Mouse (Mus musculus): Measurements from ENCODE around the gene Slit1. TPM values are rescaled to one million over a fixed set of nuclear protein-coding genes. Genes with fewer than 3 reads are reported as not detected.

Slit1 gene
- total RNA-seq (2021), result 6.5 and 7.2 TPM in 2 replicates
- long read RNA-seq, experiment 1, partial matches to known transcripts, result 6 of 10 reads
- long read RNA-seq, experiment 1, other reads (novel, unspliced or antisense), result 4 of 10 reads
- long read RNA-seq, experiment 2, partial matches to known transcripts, result 0 of 5 reads
- long read RNA-seq, experiment 2, other reads (novel, unspliced or antisense), result 5 of 5 reads

DNA sequence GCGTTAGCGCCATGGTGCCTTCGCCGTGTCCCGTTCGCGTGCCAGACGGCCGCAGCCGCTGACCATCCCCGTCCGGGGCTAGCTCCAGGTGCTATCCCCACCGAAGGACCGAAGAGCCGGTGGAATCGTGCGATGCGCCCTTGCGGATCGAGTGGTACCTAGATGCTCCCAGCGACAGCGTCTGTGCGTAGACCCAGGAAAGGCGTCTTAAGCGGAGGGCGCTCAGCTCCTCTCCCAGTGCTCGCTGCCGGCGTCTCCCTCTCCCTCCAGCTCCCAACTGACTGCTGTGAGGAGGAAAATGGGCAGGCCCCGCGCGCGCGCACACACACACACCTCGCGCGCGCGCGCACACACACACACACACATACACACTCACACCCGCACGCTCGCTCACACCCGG is at the start of gene Slit1:
Gene Slit1, minus strand, starts transcription at position 270 of the 400 bp plus-strand sequence.
- DNase-seq, result peak; percentile 30

DNA sequence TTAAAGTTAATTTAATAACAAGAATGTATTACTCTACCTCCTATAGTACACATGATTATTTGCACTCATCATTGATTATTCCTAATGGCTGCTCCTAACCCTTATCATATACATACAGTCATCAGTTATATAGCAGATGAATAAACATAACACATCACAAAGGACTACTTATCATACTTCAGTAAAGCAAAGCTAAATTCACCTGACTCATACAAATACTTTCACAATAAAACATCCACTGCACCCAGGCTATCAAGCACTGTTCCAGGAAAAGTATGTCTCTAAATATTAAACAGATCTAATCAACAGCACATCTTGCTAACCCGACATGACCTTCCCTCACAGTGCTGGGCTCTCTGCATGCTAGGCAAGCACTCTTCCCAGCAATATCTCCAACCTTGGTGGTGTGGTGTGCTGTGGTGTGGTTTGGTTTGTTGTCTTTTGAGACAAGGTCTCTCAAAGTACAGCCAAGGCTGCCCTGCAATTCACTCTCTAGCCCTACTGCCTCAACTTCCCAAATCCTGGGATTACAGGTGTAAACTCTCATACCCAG is 49.5 kb upstream of the Slit1 start:
- no peak for DNase-seq

DNA sequence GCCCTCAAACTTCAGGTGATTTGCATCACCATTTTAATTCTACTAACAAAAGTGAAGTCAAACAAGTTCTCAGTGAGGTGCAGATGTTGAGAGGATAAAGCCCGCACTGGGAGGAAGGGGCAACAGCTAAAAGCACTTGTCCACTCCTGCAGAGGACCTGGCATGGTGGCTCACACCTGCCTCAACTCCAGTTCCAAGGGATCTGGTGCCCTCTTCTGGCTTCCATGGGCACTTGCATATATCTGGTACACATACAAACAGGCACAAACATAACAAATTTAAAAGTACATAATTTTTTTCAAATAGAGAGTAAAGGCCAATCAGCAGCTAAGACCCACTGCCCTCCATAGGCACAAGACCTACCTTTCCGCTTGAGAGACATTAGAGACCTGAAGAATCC is 47.9 kb upstream of the Slit1 start:
- no peak for DNase-seq

DNA sequence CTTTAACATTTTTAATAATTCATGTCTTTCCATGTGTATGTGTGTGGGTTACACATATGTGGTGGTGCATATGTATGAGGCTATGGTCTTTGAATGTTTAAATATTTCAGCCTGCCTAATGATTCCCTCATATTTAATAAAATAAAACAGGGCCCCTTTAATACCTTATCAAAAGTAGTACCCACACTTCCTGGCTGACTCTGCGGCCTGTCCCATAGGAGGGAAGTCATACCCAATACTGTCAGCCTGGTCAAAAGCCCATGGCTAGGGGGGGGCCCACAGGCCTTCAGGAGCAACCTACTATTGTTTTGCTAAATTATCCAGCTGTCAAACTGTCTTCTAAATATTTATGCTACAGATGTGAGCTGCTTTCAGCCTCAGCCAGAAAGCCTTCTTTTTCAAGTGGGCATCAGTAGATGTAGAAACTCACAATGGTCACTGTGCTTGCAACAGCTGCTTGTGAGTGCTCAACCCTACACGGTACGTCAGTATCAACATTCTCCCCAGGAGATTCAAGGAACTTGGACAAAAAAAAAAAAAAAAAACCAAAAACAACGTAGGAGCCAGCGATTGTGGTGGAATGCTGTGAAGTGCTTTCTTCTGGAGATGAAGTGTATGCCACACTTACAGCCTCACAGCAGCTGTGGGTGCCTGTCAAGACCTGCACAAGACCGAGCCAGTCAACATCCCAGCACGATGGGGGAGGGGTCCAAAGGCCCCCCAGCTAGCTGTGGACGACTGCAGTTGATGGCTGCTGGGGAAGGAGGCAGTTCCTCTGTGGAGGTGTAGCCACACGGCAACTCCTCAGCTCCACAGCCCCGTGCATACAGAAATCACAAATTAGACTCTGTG is 45.9 kb upstream of the Slit1 start:
- DNase-seq, result no peak

DNA sequence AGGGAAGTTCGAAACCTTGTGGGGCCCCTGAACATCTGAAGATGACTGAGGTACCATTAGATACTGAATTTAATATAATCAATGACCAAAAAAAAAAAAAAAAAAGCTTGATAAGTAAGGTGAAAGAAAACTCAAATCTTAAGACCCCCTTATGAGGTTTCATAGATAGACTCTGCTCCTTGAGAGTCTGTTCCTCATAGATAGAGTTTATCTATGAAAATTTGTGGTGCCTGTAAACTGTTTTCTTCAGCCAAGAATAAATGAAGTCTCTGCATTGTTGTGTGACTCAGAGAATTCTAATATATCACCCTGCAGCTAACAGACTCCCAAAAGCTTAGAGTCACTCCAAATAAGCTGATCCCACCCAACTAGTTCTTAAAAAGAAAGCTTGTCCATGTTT is 43.4 kb upstream of the Slit1 start:
- no peak for DNase-seq

DNA sequence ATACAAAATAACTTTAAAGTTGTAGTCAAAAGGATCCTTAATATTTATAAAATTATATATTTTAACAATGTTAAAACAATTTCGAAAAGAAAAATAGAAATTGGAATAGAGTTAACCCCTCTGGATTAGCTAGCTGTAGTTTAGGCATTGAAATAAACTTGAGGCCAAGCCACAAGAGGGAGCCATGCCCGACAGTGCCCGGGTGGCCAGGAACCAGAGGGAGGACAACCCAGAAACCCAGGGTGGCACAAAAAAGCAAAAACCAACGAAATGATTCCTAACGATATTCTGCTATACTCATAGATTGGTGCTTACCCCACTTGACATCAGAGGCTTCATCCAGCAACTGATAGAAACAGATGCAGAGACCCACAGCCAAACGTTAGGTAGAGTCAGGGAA is 34.0 kb upstream of the Slit1 start:
- peak; percentile 40 for DNase-seq

DNA sequence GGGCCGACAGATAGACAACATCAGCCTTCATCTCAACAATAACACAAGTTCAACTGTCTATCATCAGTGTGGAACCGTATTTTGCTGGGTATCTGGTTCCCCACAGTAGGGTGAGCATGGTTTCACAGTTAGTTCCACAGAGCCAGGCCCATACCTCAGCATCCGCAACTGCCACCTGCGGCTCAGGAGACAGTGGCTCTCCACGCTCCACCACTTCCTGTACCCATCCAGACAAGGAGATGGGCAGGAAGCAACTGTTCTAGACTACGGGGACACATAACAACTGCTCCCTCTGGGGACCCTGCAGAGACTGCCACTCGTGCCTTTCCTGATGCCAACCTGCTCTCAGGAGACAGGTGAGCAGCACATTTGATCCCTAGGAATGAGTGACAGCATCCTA is 25.2 kb upstream of the Slit1 start:
- DNase-seq, result no peak

DNA sequence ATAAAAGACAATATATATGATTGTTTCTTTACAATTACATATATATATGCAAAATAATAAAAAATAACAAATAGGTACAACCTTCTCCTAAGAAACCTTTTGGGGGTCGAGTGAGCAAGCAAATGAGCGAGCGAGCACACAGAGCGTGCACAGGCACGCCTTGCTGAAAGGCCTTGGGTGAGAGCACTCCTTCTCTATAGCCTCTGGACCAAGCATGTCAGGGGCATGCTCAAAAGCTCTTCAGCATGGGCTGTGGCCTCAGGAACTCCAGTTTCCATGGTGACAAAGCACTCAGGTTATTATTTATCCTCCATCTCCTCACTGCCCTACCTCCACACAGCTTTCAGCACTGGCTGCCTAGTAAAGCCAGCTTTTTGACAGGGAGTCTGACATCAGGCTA is 23.2 kb upstream of the Slit1 start:
- no peak for DNase-seq

DNA sequence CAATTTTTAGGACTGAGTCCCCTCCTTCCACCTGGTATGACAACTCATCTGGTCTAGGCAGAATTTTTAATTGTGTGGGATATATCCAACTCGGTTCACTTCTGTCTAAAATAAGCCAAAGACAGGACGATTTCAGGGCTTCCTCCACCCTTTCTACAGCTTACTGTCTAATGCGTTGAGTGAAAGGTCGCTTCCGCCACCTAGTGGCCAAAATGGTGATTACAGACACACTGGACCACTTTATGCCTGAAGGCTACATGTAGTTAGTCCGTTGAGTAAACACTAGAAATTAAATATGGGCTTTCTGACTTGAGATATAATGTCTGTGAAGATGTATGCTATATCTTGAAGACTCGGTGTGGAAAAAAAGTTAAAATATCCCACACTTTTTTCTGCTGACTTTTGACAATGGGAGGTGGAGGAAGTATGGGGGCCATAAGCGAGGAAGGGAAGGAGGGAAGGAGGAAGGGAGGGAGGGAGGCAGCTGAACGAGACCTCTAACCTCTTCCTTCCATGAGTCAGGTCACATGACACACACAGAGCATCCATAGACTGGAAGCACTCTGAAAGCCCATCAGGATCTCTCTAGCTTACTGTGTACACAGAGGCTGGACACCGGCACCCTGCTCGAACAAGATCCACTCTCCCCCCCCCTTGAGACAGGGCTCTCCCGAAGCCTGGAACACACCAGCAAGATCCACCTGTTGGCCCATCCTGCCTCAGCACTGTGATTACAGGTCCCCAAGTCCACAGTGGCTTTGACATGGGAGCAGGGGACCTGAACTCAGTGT is 20.6 kb upstream of the Slit1 start:
- DNase-seq, result peak; percentile 91

DNA sequence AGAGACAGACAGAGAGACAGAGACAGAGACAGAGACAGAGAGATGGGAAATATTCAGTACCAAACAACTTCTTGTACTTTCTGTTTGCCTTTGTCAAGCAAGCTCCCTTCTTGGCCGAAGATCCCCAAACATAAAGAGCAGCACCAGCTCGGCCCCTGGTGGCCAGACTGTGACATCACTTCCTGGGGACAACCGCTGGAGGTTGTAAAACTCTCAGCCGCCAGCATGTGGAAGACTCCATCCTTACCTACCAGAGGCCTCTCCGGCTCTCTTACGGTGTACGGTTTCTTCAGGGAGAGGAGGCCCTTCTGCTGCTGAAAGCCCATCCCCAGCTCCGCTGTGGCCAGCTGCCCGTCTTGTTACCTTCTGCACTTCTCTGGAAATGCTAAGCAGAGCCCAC is 18.1 kb upstream of the Slit1 start:
- DNase-seq, result peak; percentile 58

DNA sequence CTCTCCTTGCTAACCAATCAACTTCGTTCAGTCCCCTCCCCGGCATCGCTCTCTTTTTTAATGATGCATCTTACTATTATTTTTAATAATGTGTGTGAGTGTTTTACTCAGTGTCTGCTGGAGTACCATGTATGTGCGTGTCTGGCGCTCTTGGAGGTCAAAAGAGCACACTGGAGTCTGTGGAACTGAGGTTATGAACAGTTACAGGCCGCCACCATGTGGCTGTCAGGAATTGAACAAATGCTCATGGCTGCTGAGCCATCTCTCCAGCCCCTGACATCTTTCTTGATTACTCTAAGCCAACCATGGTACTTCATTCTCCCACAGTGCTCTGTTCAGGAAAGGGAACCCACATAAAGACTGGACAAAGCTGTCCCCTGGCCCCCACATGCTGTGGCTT is 16.3 kb upstream of the Slit1 start:
- DNase-seq, result peak; percentile 49

DNA sequence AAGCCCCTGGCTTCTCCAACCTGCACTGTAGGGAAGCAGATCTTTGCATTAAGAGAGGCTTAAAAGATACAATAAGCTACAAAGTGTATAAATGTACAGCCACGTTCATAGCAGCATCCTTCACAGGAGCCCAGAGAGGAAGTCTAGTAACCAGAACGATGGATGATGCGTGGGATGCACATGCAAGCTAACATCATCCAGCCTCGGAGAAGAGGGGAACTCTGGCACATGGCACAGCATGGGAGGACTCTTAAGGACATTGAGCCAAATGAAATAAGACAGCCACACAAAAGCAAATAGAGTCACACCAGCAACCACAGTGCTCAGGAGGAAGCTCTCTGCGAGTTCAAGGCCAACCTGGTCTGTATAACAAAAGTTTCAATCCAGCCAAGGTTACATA is 15.8 kb upstream of the Slit1 start:
- DNase-seq, result no peak

DNA sequence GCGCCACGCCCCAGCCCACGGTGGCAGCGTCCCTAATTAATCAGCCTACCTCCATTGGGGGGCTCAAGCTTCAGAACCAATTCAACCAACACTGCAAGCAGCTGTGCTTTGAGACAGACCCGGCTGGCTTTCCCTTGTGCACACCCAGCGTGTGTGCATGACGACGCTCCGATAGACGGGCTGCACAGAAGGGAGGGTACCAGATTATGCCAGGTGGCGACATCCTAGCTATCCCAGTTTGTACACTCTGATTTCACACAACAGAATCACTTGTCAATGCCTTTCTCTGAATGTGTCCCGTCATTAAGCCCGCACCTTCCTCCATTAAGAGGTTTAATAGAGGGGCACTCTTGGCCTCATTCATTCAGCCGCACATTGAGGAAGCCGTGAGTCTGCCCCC is 11.3 kb upstream of the Slit1 start:
- no peak for DNase-seq

DNA sequence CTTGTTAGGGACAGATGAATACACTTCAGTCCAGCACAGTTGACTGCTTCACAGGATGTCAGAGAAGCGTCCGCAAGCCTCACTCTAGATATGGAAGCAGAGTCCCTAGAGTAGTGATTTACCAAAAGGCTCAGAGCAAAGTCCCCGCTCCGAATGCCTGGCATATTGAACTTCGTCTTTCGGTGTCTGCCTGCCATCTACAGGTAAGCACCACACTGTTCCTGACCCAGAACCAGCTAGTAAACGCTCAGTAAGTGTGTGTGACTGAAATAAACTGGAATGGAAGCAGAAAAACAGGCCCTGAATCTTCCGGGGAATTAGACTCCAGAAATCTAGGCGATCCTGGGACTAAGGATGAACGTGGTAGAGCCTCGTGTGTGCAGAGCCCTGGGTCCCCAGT is 8.4 kb upstream of the Slit1 start:
- DNase-seq, result no peak

DNA sequence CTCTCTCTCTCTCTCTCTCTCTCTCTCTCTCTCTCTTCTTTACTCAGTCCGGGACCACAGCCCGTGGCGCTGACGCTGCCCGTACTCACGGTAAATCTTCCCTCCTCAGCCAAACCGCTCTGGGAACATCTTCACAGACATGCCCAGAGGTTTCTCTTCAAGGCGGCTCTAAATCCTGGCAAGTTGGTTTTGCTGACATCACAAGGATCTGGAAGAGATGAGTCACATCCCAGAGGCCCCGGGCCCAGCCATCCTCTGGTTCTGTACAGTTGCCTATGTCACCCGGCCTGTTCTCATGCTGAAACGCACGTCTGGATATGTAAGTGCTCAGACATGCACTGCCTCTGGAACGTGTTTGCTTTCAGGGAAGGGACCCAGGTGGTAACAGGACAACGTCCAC is 4.0 kb upstream of the Slit1 start:
- DNase-seq, result peak; percentile 24

DNA sequence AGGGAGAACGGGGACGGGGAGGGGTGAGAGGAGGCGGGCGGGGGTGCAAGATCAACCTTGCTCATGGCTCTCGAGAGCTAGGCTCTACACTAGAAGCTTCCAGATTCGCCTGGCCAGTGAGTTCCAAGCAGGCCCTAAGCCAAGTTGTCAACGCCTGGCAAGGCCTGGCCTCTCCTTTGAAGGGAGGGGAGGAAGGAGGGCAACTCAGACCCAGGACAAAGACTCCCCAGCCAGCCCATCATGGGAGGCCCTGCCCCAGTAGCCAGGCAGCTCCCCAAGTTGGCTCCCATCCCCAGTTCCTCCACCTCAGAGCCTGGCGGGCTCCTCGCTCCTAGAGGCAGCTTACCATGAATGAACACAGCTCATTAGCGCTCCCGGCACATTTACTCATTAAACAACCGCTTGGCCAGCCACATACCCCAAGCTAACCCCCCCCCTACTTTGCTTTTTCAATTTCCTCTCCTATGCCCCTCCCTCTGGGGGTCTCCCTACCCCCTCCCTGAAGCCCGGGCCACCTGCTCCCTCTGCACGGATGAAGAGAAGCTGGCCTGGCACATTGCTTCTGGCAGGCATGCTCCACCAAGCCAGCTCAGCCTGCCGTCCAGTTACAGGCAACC is 2.6 kb upstream of the Slit1 start:
- peak; percentile 43 for DNase-seq

DNA sequence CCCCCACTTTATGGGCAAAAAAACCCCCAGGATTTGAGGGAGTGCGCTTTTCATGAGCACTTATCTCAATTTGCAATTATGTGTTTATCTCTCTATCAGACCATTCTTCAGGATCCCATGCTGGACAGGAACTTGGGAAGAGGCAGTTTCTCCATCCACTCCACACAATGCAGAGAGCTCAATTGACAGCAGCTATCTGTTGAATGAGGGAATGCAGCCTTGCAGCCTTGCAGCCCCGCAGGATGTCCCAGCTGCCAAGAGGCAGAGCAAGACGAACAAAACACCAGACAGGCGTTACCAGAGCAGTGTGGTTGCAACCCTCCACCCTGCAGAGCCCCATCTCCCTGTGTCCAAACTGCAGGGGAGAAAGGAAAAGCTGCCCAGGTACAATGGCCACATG is 4.6 kb downstream of the Slit1 start:
- DNase-seq, result no peak

DNA sequence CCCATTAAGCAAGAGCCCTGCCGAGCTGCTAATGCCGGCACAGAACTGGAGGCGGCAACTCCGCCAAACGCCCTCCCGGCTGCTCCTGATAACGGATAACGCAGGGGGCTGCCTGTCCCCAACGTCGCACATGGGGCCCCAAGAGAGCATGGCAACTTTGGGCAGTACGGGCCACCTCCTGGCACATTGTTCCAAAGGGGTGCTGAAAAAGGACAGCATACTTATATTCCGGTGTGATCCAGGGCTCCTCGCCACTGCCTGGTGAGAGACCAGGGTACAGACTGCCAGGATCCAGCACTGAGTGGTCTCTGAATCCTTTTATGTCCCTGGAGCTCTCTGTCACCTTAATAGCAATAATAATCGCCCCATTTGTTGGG is 5.0 kb downstream of the Slit1 start:
- no peak for DNase-seq

DNA sequence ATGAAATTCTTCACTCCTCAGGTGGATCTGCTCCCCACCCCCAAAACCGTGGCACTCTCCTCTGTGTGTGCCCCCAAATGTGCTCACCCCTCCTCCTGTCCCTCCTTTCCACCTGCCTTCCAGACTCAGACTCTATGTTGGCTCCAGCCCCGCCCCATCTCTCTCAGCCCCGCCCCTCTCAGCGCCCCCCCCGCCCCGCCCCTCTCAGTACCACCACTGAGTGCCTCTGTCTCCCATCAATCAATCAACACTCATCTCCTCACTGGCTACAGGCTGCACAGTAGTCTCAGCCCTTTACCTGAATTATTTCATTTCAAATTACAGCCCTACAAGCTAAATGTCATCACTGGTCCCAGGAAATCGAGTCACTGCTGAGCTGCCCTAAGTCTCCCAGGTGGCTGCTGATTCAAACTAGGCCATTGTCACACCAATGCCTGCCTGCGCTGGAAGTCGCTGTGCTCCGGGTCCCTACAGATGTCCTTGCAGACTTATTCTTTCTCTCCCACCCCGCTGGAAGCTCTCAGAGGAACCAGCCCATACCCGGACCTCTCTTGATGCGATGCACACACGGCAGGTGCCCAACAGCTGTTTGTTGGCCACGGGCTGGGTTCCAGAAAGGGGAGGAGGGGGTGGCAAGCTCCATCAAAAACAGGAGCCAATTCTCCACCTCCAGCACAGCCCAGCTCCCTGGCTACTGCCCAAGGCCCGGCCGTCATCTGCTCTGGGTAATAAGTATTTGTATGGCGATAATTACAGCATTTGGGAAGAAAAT is 5.6 kb downstream of the Slit1 start:
- peak; percentile 21 for DNase-seq

DNA sequence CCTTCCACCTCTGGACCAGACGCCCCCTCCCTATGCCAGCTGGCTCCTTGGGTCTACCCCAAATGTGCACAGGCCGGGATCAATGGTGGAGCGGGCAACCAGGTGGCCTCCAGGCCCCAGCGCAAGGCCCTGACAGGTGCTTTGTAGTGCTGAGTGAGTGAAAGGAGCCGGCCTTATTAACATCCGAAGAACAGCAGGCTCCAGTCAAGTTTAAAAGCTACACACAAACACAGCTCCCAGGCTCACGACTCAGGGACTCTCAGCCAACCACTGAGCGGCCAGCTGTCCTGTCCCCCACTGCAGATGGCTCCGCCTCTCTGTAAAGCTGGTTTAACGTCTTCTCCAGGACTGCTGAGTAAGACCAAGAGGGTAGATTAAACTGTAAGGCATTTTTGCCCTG is 8.8 kb downstream of the Slit1 start:
- DNase-seq, result no peak

DNA sequence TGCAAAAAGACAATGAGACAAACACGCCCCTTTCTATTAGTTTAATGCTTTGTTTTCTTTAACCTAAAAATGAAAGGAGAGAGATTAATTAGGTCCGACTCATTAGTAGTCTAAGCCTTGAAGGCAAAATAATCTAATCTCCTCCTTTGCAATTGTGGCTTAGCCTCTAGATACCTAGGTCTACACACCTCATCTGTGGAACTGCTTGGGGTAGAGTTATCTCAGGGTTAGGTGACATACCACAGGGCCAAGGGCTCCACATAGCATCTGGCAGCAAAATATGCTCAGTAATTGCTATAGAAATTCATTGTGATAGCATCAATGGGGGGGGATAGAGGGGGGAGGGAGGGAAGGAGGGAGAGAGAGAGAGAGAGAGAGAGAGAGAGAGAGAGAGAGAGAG is 18.0 kb downstream of the Slit1 start:
- DNase-seq, result no peak

Data from adrenal gland, postnatal 14 days (tissue).